Mouse (Mus musculus): ENCODE data around the gene Cct7.

Cct7 gene

DNA sequence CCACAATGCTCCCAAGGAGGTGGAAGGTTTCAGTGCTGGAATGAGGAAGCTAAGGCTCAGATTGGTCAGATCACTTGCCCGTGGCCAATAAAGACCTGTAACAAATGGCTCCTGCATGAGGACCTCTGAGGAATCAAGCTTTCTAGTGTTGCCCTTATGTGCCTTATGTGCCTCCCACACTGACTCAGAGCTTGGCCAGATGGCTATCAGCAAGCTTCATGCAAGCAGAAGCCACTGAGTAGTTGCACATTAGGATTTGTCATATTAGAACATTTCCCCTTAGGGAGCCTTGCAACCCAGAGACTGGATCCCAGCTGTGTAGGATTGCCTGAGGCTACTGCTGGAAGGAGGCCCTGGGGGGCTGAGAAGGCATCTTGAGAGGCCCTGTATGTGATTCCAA is 49.1 kb downstream of the Cct7 start:
- no peak for ATAC-seq (ENCODE audit: insufficient number of reproducible peaks, low FRiP score, low TSS enrichment)

DNA sequence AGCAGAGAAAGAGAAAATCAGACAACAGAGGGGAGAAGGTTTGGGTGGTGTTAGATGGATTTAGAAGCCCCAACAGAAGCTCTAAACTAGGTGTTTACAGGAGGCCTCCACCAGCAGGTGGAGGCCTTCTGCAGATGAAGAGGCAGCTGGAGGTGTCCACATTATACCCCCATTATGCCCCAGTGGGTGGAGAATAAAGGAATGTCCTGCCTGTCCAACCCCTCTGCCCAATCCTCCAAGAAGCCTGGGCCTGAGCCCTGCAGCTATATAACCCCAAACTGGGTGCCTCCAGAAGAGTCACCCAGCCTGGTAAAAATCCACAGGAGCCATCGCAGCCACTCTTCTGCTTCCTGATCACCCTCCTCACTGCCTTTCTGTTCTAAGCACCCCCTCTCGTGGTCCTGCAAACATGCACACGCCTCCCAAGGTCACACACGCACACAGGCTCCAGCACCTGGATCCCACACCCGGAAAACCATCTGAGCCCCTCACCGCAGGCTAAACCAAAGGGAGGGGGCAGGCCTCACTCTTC is 50.3 kb downstream of the Cct7 start:
- ATAC-seq (ENCODE audit: insufficient number of reproducible peaks, low FRiP score, low TSS enrichment): no peak

DNA sequence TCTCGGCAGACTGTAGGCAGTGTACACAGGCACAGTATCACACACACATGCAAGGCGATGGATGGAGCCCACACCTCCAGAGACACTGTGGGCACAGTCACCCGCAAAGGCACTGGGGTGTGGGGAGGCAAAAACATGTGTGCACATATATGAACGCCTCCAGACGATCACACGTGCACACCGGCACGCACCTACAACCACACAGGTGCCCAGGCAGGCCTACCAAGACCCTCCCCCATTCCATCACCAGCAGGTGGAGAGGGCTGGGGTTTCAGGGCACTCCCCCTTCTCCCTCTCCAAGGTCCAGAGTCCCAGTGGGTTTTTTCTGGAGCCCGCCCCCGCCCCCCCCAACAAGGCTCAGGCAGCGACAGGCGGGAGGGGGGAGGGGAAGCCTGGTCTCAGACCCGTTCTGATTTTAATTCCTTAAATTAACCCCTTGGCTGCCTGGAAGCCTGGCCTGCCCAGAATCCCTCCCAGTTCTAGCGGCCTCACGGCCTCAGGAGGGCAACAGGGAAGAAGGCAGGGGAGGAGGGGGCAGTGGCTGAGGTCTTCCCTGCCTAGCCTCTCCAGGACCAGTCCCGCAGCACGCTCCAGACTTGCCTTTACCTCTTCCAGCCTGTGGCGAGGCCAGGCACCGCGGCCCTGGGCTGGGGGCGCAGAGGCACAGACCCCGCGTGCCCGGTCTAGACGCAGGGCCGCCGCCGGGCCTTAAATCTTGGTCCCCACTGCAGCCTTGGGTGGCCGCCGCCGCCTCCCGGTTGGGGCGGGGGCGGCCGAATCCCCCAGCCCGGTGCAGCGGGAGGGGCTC is 51.0 kb downstream of the Cct7 start:
- ATAC-seq (ENCODE audit: insufficient number of reproducible peaks, low FRiP score, low TSS enrichment): peak; percentile 37; the same call in 1 of the 2 replicates

DNA sequence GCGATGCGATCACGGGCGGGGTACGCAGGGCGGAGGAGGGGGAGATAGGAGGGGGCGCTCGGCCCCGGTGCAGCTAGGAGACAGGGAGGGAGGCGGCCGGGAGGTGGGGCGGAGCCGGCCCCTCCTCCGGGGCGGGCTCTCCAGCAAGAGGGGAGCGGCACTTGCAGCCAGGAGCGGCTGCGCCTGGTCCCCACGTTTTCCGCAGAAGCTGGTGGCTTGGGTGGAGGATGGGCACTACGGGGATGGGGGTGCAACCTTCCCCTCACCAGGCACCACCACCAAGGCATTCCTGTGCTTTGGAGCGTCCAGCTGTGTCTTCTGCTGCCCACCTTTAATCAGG is 51.6 kb downstream of the Cct7 start, which contains the start of gene Fbxo41:
Fbxo41 (minus strand) TSS at position 84 of the 340 bp plus-strand sequence.
- peak; percentile 74 for ATAC-seq (ENCODE audit: insufficient number of reproducible peaks, low FRiP score, low TSS enrichment)

DNA sequence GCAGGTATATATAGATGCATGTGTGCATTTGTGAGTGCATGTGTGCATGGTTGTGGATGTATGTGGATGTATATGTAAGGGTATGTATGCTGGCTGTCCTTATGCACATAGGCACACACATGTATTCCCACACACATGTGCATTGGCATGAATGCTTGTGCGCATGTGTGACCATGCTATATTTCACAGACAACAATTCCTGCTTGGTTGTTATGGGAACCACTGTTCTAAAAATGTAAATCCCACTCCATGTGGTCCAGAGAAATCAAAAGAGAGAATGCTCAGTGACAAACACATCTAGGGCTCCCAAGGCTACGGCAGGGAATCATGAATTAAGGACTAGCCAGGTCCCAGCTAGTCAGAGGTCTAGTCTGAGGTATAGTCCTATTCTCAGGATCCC is 53.6 kb downstream of the Cct7 start:
- no peak for ATAC-seq (ENCODE audit: insufficient number of reproducible peaks, low FRiP score, low TSS enrichment)

DNA sequence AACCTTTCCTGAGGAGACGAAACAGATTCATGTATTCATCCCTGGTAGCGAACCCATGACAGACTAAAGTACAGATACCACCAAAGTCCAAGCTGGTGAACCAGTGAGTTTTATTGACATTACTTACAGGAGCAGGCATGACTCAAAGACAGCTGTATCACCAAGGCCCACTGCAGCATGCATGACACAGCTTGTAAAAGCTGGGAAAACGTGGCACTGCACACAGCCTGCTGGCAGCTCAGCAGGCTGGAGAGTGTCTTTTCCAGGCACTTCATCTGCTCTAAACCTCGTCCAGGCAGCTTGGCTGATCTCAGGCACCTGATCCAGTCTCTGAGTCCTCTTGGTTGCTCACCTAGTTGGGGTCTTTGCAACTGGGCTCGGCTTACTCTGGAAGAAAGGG is 57.3 kb downstream of the Cct7 start:
- ATAC-seq (ENCODE audit: insufficient number of reproducible peaks, low FRiP score, low TSS enrichment): no peak

DNA sequence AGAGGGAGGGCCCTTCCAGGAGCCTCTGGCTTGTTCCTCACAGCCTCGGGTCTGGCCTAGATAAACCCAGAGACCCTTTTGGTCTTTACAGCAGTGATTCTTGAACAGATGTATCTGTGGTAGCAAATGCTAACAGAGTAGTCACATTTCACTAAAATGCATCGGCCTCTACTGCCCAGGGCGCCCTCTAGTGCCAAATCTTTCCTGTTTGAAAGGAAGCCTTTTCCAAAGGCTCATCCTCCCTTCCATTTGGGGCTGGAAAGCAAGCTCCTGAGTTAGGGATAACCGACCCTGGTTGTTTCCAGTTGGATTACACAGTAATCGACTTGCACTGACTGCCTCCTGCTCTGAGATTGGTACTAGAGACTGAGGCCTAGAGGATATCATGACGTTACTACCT is 59.2 kb downstream of the Cct7 start:
- no peak for ATAC-seq (ENCODE audit: insufficient number of reproducible peaks, low FRiP score, low TSS enrichment)

DNA sequence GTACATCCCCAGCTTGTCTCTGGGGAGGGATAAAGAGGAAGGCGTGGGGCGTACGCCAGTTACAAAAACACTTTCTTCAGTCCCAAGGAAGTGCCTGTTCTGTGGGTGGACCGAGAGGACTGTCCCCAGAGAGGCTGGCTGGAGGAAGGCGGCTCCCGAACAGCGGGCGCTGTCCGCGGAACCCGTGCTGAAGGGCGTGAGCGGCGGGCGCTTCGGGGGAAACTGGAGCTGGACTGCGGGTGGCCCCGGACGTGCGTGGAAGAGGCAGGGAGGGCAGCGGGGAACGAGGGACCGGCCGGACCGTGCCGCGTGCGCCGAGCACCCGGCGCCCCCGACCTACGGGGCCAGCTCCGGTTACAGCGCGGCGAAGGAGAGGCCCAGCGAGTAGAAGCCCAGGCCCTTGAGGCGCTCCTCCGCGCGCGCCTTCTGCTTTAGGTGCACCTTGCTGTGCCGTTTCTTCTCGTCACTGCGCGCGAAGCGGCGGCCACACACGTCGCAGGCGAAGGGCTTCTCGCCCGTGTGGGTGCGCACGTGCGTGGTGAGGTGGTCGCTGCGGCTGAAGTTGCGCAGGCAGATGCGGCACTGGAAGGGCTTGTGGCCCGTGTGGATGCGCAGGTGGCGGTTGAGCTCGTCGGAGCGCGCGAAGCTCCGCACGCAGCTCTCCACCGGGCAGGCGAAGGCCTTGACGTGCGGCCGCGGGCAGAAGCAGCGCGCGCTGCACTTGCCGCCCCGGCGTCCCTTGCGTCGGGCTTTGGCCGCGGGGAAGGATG is 60.2 kb downstream of the Cct7 start:
- ATAC-seq (ENCODE audit: insufficient number of reproducible peaks, low FRiP score, low TSS enrichment): no peak

DNA sequence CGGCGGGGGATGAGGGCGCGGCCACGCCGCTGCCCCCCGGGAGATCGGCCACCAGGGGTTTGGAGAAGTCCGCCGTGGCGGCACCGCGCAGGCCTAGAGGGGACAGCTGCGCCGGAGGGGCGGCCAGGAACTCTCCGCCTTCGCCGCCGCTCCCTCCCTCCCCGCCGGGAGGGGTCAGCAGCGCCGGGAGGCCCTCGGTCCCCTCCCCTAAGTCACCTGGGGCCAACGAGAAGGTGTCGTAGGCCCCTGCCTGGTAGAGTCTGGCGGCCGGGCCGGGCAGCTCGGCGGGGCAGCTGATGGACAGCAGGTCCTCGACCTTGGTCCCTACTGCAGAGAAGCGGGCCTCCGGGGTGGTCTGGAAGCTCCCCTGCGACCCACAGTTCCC is 60.7 kb downstream of the Cct7 start:
- ATAC-seq (ENCODE audit: insufficient number of reproducible peaks, low FRiP score, low TSS enrichment): no peak

DNA sequence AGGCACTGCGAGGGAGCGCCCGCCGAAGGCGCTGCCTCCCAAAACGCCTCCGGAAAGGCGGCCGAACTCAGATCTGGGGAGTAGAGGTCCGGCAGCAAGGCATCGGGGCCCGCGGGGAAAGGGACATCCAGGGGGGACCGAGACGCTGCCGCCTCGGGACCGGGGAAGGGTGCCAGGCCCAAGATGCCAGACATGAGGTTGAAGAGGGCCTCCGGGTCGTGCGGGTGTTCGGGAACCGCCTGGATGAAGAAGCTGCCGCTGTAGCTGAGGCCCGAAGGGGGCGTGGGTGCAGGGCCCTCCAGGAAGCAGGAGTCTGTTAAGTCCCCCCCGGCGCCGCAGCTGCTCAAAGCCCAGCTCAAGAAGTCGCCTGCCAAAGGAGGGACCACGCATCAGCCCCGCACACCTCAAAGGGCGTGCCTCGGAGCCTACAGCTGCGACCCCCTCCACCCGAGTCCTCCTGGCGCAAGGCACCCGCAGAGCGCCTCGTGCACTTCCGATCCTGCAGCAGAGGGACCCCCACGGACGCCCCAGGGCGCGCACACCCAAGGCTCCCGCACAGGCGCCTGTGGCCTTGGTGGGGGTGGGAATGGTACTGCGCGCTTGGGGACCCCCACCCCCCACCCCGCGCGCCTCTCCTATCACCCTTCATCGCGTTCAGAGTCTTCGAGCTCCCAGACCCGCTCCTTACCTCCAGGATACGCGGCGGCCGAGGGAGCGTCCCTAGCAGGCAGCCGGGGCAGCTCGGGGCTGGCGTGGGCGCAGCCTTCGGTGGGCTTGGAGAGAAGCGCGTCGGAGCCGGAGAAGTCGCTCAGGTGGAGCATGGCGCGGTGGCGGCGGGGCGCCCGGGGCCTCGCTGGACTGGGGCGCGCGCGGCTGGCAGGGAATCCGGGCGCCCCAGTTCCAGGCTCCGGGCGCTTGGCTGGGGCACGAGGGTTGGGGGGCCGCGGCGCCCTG is 61.5 kb downstream of the Cct7 start:
- peak; percentile 1; the same call in 1 of the 2 replicates for ATAC-seq (ENCODE audit: insufficient number of reproducible peaks, low FRiP score, low TSS enrichment)

DNA sequence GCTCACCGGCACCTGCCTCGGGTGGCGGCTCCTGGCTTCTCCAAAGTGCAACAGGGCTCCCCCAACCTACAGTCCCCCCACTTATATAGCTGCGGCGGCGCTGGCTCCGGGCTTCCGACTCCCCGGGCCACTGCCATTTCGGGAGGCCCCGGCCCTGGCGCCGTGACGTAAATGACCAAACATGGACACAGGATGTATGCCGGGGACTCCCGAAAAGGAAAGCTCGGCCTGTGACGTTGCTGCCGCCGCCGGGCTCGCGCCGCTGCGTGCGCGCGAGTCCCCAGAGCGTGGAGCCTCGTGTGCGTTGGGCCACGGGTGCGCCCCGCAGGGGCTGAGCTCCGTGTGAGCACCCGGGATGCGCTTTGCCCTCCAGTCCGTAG is 62.2 kb downstream of the Cct7 start, which contains the start of gene Egr4:
Egr4 (minus strand) TSS at position 59 of the 380 bp plus-strand sequence.
- ATAC-seq (ENCODE audit: insufficient number of reproducible peaks, low FRiP score, low TSS enrichment): peak; percentile 65

DNA sequence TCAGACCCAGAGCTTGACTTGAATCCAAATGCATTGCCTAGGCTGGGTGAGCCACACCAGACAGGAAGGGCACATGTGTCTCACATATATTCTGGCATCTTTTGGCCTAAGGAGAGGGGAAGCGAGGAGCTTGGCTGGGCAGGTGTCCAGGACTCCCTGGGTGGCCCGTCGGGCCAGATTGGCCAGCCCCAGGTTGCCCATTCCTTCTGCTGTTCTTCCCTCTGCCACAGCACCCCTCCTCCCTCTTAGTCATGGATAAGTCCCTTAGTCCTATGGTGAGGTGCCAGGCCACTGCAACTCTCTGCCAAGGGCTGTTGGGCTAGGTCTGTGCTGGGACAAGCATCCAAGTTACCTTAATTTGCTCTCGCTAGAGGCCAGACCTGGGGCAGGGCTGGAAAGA is 64.6 kb downstream of the Cct7 start:
- peak; percentile 79 for ATAC-seq (ENCODE audit: insufficient number of reproducible peaks, low FRiP score, low TSS enrichment)

Measured in cerebellum, adult (tissue).